ENCODE assay signal across 22 mouse cellular contexts in genomic region chr9:107277603-107278002, GRCm38 (mm10). TPM values are rescaled to one million over a fixed set of nuclear protein-coding genes. Genes with fewer than 3 reads are reported as not detected.
DNase-seq lines count a peak whose midpoint lies in the region; ATAC-seq and TF ChIP-seq lines count a peak whose summit lies in the region.
"Had no signal": no experiment of that assay in that cellular context is flagged by ENCODE, and none has a peak within 500 bp of the region (broad histone marks: within the 10 kb centered on the region; RNA-seq: fewer than 3 reads in every experiment).

No protein-coding gene starts in this region.

- no peak overlapping the region for H3K4me3 ChIP-seq in ES-E14 (ENCODE audit: insufficient read depth in 1 of 2, low read depth in 1 of 2, low read length in 2 of 2, poor library complexity in 1 of 2, severe bottlenecking in 1 of 2)
- no peak overlapping the region for H3K4me3 ChIP-seq in kidney, embryonic 16.5 days (ENCODE audit: low read length)
- H3K4me3 ChIP-seq: embryonic facial prominence, embryonic 12.5 days; forebrain, embryonic 15.5 days; heart, embryonic 10.5 days; heart, embryonic 15.5 days; hindbrain, embryonic 13.5 days had no signal

- H3K27ac ChIP-seq in ES-E14 (ENCODE audit: insufficient read depth, low read depth, low read length, poor library complexity, severe bottlenecking) = peak overlapping the region; percentile 82; the same call in 1 of the 2 replicates
- H3K27ac ChIP-seq in kidney, embryonic 16.5 days (ENCODE audit: low read length) = no peak overlapping the region
- H3K27ac ChIP-seq: embryonic facial prominence, embryonic 12.5 days; forebrain, embryonic 15.5 days; heart, embryonic 10.5 days; heart, embryonic 15.5 days; hindbrain, embryonic 13.5 days; hindbrain, postnatal 0 days had no signal

- peak; percentile 83 to 91 for DNase-seq in adrenal gland, adult (ENCODE audit: inconsistent age in 2 of 2, low spot score in 1 of 2)
- no peak for DNase-seq in adrenal gland, postnatal 4 days (ENCODE audit: low spot score in 2 of 2)
- DNase-seq in ES-E14 (ENCODE audit: low read depth, low spot score) = no peak
- DNase-seq in adrenal gland, postnatal 10 days = peak; percentile 76
- DNase-seq: B cell, adult 2 months; cerebellum, adult 11 months; cerebellum, adult 8-10 months; embryo, embryonic 11 days; gastrocnemius, postnatal 25 days; heart, postnatal 14 days; kidney, adult 11 months; kidney, adult 9 months had no signal

- H3K9me3 ChIP-seq in ES-E14 (ENCODE audit: control insufficient read depth, insufficient read depth, low read depth, low read length) = no peaks in the 10 kb centered on the region
- H3K9me3 ChIP-seq in kidney, embryonic 16.5 days (ENCODE audit: low read length) = no peaks in the 10 kb centered on the region
- H3K9me3 ChIP-seq: embryonic facial prominence, embryonic 12.5 days; forebrain, embryonic 15.5 days; heart, embryonic 10.5 days; heart, embryonic 15.5 days; hindbrain, embryonic 13.5 days had no signal

- no peak overlapping the region for H3K4me2 ChIP-seq in kidney, embryonic 16.5 days (replicated peaks; ENCODE audit: low read depth, low read length)
- H3K4me2 ChIP-seq: embryonic facial prominence, embryonic 12.5 days; forebrain, embryonic 15.5 days; heart, embryonic 15.5 days; hindbrain, embryonic 13.5 days had no signal

- no peak overlapping the region for H3K9ac ChIP-seq in ES-E14 (ENCODE audit: insufficient read depth, low read depth, low read length, poor library complexity, severe bottlenecking)
- no peak overlapping the region for H3K9ac ChIP-seq in kidney, embryonic 16.5 days (replicated peaks; ENCODE audit: low read length)
- H3K9ac ChIP-seq: embryonic facial prominence, embryonic 12.5 days; forebrain, embryonic 15.5 days; heart, embryonic 15.5 days; hindbrain, embryonic 13.5 days had no signal

- no peaks in the 10 kb centered on the region for H3K27me3 ChIP-seq in kidney, embryonic 16.5 days (ENCODE audit: insufficient read depth, low read length)
- H3K27me3 ChIP-seq: embryonic facial prominence, embryonic 12.5 days; forebrain, embryonic 15.5 days; heart, embryonic 15.5 days; hindbrain, embryonic 13.5 days had no signal

- in situ Hi-C loops in ES-E14 (cut with MboI; ENCODE audit: low sequenced_read_pairs in 2 of 2, unreplicated experiment in 2 of 2) = no loop called here

- 80% methylated on average over 7 of the region's 7 CpGs for WGBS in kidney, embryonic 16.5 days

- peaks cover 6% of the 10 kb centered on the region; the same call in 1 of the 2 replicates for H3K36me3 ChIP-seq in ES-E14 (ENCODE audit: control insufficient read depth, insufficient read depth, low read length, poor library complexity, severe bottlenecking)
- no peaks in the 10 kb centered on the region for H3K36me3 ChIP-seq in kidney, embryonic 16.5 days (ENCODE audit: insufficient read depth, low read length)
- H3K36me3 ChIP-seq: embryonic facial prominence, embryonic 12.5 days; forebrain, embryonic 15.5 days; heart, embryonic 10.5 days; heart, embryonic 15.5 days; hindbrain, embryonic 13.5 days had no signal

- no peak for ATAC-seq in activated CD4-positive, CD25-positive, alpha-beta regulatory T cell, adult 4 months
- ATAC-seq in kidney, embryonic 16.5 days (ENCODE audit: low FRiP score, low TSS enrichment) = no peak
- no peak for ATAC-seq in megakaryocyte progenitor cell, adult 5-6 weeks (replicated peaks; ENCODE audit: poor library complexity)
- ATAC-seq: CD4-positive, CD25-positive, alpha-beta regulatory T cell, adult 4 months had no signal

- H3K4me1 ChIP-seq in ES-E14 (ENCODE audit: control insufficient read depth in 2 of 2, insufficient read depth in 2 of 2, low read length in 2 of 2, poor library complexity in 1 of 2) = peaks cover 7 to 33% of the 10 kb centered on the region in 2 experiments; a peak in 3 of 4 replicates
- H3K4me1 ChIP-seq in kidney, embryonic 16.5 days (ENCODE audit: insufficient read depth, low read length) = peaks cover 18% of the 10 kb centered on the region

TF ChIP-seq in ES-E14, 5 proteins besides CTCF, POLR2A, EP300 and RAD21:
- TF ChIP-seq MAFK (IDR thresholded peaks at IDR 0.05; ENCODE audit: insufficient read depth, low read depth, low read length) (peak; percentile 79), ZNF384 (IDR thresholded peaks at IDR 0.05; ENCODE audit: low read depth, low read length) (no peak), CHD2 (IDR thresholded peaks at IDR 0.05; ENCODE audit: low read depth, low read length) (no peak), HCFC1 (IDR thresholded peaks at IDR 0.05; ENCODE audit: borderline replicate concordance, insufficient read depth, low read length) (no peak), ZC3H11A (IDR thresholded peaks at IDR 0.05; ENCODE audit: borderline replicate concordance, low read depth, low read length) (no peak)

RNA-seq across cellular contexts. Expression of gene Mapkapk3, which starts 12.1 kb away (rescaled TPM):
- 10 to 100 TPM; 24.6 to 27.3 TPM for total RNA-seq in adrenal gland, postnatal 4 days (2021)
- total RNA-seq in ES-E14 (2012; rRNA removed) = 25.7 and 49.1 TPM in 2 replicates
- total RNA-seq in adrenal gland, postnatal 10 days (2021) = 10 to 100 TPM; 28.6 to 29.5 TPM
- 10 to 100 TPM; 57.5 to 62.0 TPM for polyA plus RNA-seq in activated CD4-positive, CD25-positive, alpha-beta regulatory T cell, adult 4 months (2017; shearing (Covaris generic))
- polyA plus RNA-seq in kidney, embryonic 16.5 days (2015; fragmentation: Nextera tagmentation; extraction: Ambion mirVana) = 9.4 and 11.3 TPM in 2 replicates
- 100 and 115 TPM in 2 replicates for total RNA-seq in megakaryocyte progenitor cell, adult 5-6 weeks (2015)
- 175 and 186 TPM in 2 replicates for total RNA-seq in megakaryocyte progenitor cell, adult 5-6 weeks (2017)

RNA-seq across cellular contexts. Expression of gene Cish, which starts 18.2 kb away (rescaled TPM):
- 10 to 100 TPM; 17.8 to 22.5 TPM for total RNA-seq in adrenal gland, postnatal 4 days (2021)
- 1.5 and 2.5 TPM in 2 replicates for total RNA-seq in ES-E14 (2012; rRNA removed)
- 10 to 100 TPM; 36.9 to 45.3 TPM for total RNA-seq in adrenal gland, postnatal 10 days (2021)
- 100 to 1,000 TPM; 116 to 135 TPM for polyA plus RNA-seq in activated CD4-positive, CD25-positive, alpha-beta regulatory T cell, adult 4 months (2017; shearing (Covaris generic))
- polyA plus RNA-seq in kidney, embryonic 16.5 days (2015; fragmentation: Nextera tagmentation; extraction: Ambion mirVana) = 19.5 and 19.9 TPM in 2 replicates
- 0.51 and 0.86 TPM in 2 replicates for total RNA-seq in megakaryocyte progenitor cell, adult 5-6 weeks (2015)
- total RNA-seq in megakaryocyte progenitor cell, adult 5-6 weeks (2017) = 0.21 and 0.34 TPM in 2 replicates

RNA-seq across cellular contexts. Expression of gene Dock3, which starts 45.9 kb away (rescaled TPM):
- total RNA-seq in adrenal gland, postnatal 4 days (2021) = 1 to 10 TPM; 7.1 to 7.4 TPM
- total RNA-seq in ES-E14 (2012; rRNA removed) = 3.3 TPM in 2 replicates
- 1 to 10 TPM; 3.3 to 4.5 TPM for total RNA-seq in adrenal gland, postnatal 10 days (2021)
- polyA plus RNA-seq in activated CD4-positive, CD25-positive, alpha-beta regulatory T cell, adult 4 months (2017; shearing (Covaris generic)) = under 1 TPM in 1 of 2 experiments, not detected in 1; 0.24 TPM
- polyA plus RNA-seq in kidney, embryonic 16.5 days (2015; fragmentation: Nextera tagmentation; extraction: Ambion mirVana) = 0.17 and 0.69 TPM in 2 replicates
- total RNA-seq in megakaryocyte progenitor cell, adult 5-6 weeks (2015) = 1.2 TPM in 1 of 2 replicates, not detected in the other
- total RNA-seq in megakaryocyte progenitor cell, adult 5-6 weeks (2017) = not detected in 2 replicates

Comparison
In these comparisons a context has a peak if more than half of its experiments do, and no peak if none do; other contexts are left out.
1. DNase-seq: peak in adrenal gland, adult (2 of 2) and adrenal gland, postnatal 10 days (single experiment); none in adrenal gland, postnatal 4 days (0 of 2) and ES-E14 (single experiment).